Mouse (Mus musculus): ENCODE measurements around the gene Tmem213.

DNA sequence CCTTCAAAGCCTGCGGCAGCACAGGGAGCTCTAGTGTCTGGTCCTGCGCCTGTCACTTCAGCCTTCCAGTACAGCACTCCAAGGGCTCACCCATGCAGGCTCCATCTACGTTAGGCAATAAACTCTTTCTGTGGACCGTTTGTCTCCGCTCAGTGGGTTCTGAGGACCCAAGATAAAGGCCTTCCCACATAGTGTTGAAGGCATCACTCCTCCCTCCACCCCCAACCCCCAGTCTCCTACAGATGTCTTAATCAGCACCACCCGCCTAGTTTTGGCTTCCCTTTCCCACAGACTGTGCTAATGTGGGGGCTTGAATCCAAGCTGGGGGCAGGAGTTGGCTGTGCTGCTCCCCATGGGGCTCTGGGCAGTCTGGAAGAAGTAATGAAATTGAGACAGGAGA, 5.3 kb upstream of the Tmem213 start:
- no peak for TF ChIP-seq GATA1 (IDR thresholded peaks at IDR 0.05; ENCODE audit: low read depth, low read length)
- no peak for TF ChIP-seq CTCF (IDR thresholded peaks at IDR 0.05 in 2 of 3, conservative IDR thresholded peaks at IDR 0.05 in 1 of 3; ENCODE audit: control insufficient read depth in 1 of 3, insufficient read depth in 1 of 3, low read depth in 2 of 3, low read length in 3 of 3, poor library complexity in 1 of 3, severe bottlenecking in 1 of 3)

All from MEL (cell line).